Mouse (Mus musculus) neural tube, postnatal 0 days (tissue): ENCODE results near the gene Gm10840. TPM values are rescaled to one million over a fixed set of nuclear protein-coding genes. Genes with fewer than 3 reads are reported as not detected.

ENCODE experiments used
- polyA plus RNA-seq: library from polyadenylated mRNA; unstranded; fragments of >200 nt; fragmentation: Nextera tagmentation; extraction: Ambion mirVana; gene quantifications from 2 replicates; pipeline ENCODE4 v1.2.1, GENCODE M21; 2015

The Gm10840 gene
- not detected in 2 replicates for polyA plus RNA-seq

GRCm38 (mm10) chr11:106160841-106161721 is at the start of gene Gm10840, which contains the start of gene Limd2:
Gm10840 (plus strand) TSS chr11:106160850.
Limd2 (minus strand) TSS chr11:106160860.

GRCm38 (mm10) chr11:106202123-106202465 is 41.4 kb downstream of the Gm10840 start, which contains the start of gene Strada:
Strada (minus strand) TSS chr11:106202168.

Other genes starting within 250 kb of the Gm10840 start
- gene Cyb561, start 207.5 kb upstream of the Gm10840 start, polyA plus RNA-seq = 33.6 and 35.0 TPM in 2 replicates
- 7.6 and 8.0 TPM in 2 replicates for gene Ace, start 192.9 kb upstream of the Gm10840 start, polyA plus RNA-seq
- gene Ace3, start 166.2 kb upstream of the Gm10840 start, polyA plus RNA-seq = 0.10 TPM in 1 of 2 replicates, not detected in the other
- 2.5 and 3.9 TPM in 2 replicates for gene Kcnh6, start 152.7 kb upstream of the Gm10840 start, polyA plus RNA-seq
- 117 and 140 TPM in 2 replicates for gene Dcaf7, start 124.0 kb upstream of the Gm10840 start, polyA plus RNA-seq
- 7.3 and 7.4 TPM in 2 replicates for gene Taco1, start 94.8 kb upstream of the Gm10840 start, polyA plus RNA-seq
- 11.0 and 12.1 TPM in 2 replicates for gene Map3k3, start 76.2 kb upstream of the Gm10840 start, polyA plus RNA-seq
- 104 and 107 TPM in 2 replicates for gene Limd2, start within 50 bp of the Gm10840 start, polyA plus RNA-seq
- 24.1 and 24.5 TPM in 2 replicates for gene Strada, start 41.3 kb downstream of the Gm10840 start, polyA plus RNA-seq
- gene Ccdc47, start 55.5 kb downstream of the Gm10840 start, polyA plus RNA-seq = 73.1 and 80.1 TPM in 2 replicates
- 52.9 and 54.4 TPM in 2 replicates for gene Ddx42, start 56.1 kb downstream of the Gm10840 start, polyA plus RNA-seq
- 26.2 and 28.3 TPM in 2 replicates for gene Ftsj3, start 95.2 kb downstream of the Gm10840 start, polyA plus RNA-seq
- 291 and 312 TPM in 2 replicates for gene Psmc5, start 95.3 kb downstream of the Gm10840 start, polyA plus RNA-seq
- gene Smarcd2, start 112.1 kb downstream of the Gm10840 start, polyA plus RNA-seq = 10.6 and 12.2 TPM in 2 replicates
- 0.14 TPM in 1 of 2 replicates, not detected in the other for gene Tcam1, start 115.8 kb downstream of the Gm10840 start, polyA plus RNA-seq
- not detected in 2 replicates for gene Gh, start 141.0 kb downstream of the Gm10840 start, polyA plus RNA-seq
- 1.5 TPM in 2 replicates for gene Cd79b, start 153.9 kb downstream of the Gm10840 start, polyA plus RNA-seq
- gene Scn4a, start 192.4 kb downstream of the Gm10840 start, polyA plus RNA-seq = 0.04 TPM in 1 of 2 replicates, not detected in the other
- gene Prr29, start 204.6 kb downstream of the Gm10840 start, polyA plus RNA-seq = 0.42 TPM in 1 of 2 replicates, not detected in the other
- 11.7 and 13.7 TPM in 2 replicates for gene Icam2, start 227.2 kb downstream of the Gm10840 start, polyA plus RNA-seq